Mouse (Mus musculus) liver, postnatal 0 days (tissue): ENCODE results near the gene Ppp1r35.

Experiments used
- CTCF ChIP-seq: sonication (generic); IDR thresholded peaks from 2 replicates; pipeline ENCODE4 v1.5.1; 2016; ENCODE audit warnings: antibody characterized with exemption, low read depth
- EP300 ChIP-seq: IDR thresholded peaks from 2 replicates; pipeline ENCODE4 v1.6.1; 2016; ENCODE audit warnings: antibody characterized with exemption, low read depth, mild to moderate bottlenecking

DNA sequence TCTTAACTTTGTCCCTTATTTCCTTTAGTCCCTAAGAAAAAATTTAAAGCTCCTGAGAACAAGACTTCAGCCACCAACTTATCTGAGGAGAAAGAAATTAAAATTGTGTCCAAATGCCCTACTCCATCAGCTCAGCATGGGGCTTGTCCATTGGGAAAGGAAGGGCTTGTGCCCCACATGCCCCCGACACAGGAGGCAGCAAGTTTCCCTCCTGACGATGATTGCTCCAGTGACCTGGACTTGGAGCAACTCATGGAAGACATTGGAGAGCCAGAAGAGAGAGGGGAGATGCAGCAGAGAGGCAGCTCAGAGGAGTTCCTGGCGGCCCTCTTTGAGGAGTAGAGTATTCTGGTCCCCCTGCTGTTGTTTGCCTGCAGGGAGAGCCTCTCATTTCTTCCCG lies 43.5 kb downstream of the Ppp1r35 start:
- no peak for TF ChIP-seq CTCF
- TF ChIP-seq EP300, result no peak
